In genomic region chr7:126565693-126566092, GRCm38 (mm10) we compare ENCODE assay signal across 8 mouse cellular contexts. TPM values are rescaled to one million over a fixed set of nuclear protein-coding genes. Genes with fewer than 3 reads are reported as not detected.
DNase-seq lines count a peak whose midpoint lies in the region; ATAC-seq and TF ChIP-seq lines count a peak whose summit lies in the region.

No protein-coding gene starts in this region.

- 2% methylated on average over 28 of the region's 28 CpGs for WGBS in kidney, embryonic 14.5 days

- no peak for DNase-seq in kidney, adult 18-20 months
- DNase-seq in NIH3T3 (ENCODE audit: low read depth) = peak; percentile 80
- DNase-seq in kidney, postnatal 36 days = peak; percentile 33 to 43
- no peak for DNase-seq in gastrocnemius, adult 18-20 months (ENCODE audit: low spot score)
- DNase-seq in thymus, postnatal 0 days (ENCODE audit: low spot score) = no peak

- peak overlapping the region; percentile 86 for H3K9ac ChIP-seq in kidney, embryonic 14.5 days (ENCODE audit: low read depth, low read length)

- peak; percentile 53 for ATAC-seq in kidney, embryonic 14.5 days (ENCODE audit: low FRiP score, low TSS enrichment)
- peak; percentile 58 for ATAC-seq in erythroid progenitor cell, adult 5-6 weeks (replicated peaks; ENCODE audit: low FRiP score, poor library complexity, severe bottlenecking)

- TF ChIP-seq POLR2A in myocyte (IDR thresholded peaks at IDR 0.05; ENCODE audit: insufficient read length, low read depth) = peak; percentile 61

- peak overlapping the region; percentile 83 for H3K27ac ChIP-seq in kidney, embryonic 14.5 days (ENCODE audit: low read depth, low read length)

- peaks cover 61% of the 10 kb centered on the region for H3K79me2 ChIP-seq in myocyte (ENCODE audit: control insufficient read depth, insufficient read depth)

- peak overlapping the region; percentile 96 for H3ac ChIP-seq in myocyte (ENCODE audit: control insufficient read depth, insufficient read length)

- H3K36me3 ChIP-seq in kidney, embryonic 14.5 days (ENCODE audit: control insufficient read depth, insufficient read depth, low read length) = peaks cover 40% of the 10 kb centered on the region
- H3K36me3 ChIP-seq in myocyte (ENCODE audit: control insufficient read depth, insufficient read depth) = peaks cover 45% of the 10 kb centered on the region

- H3K27me3 ChIP-seq in kidney, embryonic 14.5 days (ENCODE audit: control insufficient read depth, insufficient read depth, low read length) = no peaks in the 10 kb centered on the region
- no peaks in the 10 kb centered on the region for H3K27me3 ChIP-seq in myocyte (ENCODE audit: control insufficient read depth, insufficient read depth, insufficient read length)

- peaks cover 9% of the 10 kb centered on the region for H3K4me1 ChIP-seq in kidney, embryonic 14.5 days (ENCODE audit: control insufficient read depth, insufficient read depth, low read length)

- no peaks in the 10 kb centered on the region for H3K9me3 ChIP-seq in kidney, embryonic 14.5 days (ENCODE audit: control insufficient read depth, low read length)

- peak overlapping the region; percentile 97 for H3K4me3 ChIP-seq in kidney, embryonic 14.5 days (ENCODE audit: low read length)
- H3K4me3 ChIP-seq in myocyte = peak overlapping the region; percentile 77

- peak overlapping the region; percentile 55 for H3K4me2 ChIP-seq in kidney, embryonic 14.5 days (replicated peaks; ENCODE audit: low read depth, low read length)
- H3K4me2 ChIP-seq in myocyte (ENCODE audit: low read depth) = peak overlapping the region; percentile 79

TF ChIP-seq in myocyte, 11 proteins besides CTCF, POLR2A, EP300 and RAD21:
- TF ChIP-seq REST (IDR thresholded peaks at IDR 0.05; ENCODE audit: insufficient read depth, insufficient read length) (no peak), MYOD1 (IDR thresholded peaks at IDR 0.05; ENCODE audit: control insufficient read depth in 1 of 3, insufficient read length in 2 of 3, low read depth in 2 of 3) (no peak), E2F4 (IDR thresholded peaks at IDR 0.05; ENCODE audit: insufficient read depth) (peak; percentile 42), MYOG (IDR thresholded peaks at IDR 0.05; ENCODE audit: control insufficient read depth in 1 of 3, insufficient read depth in 1 of 3, insufficient read length in 2 of 3, low read depth in 2 of 3) (no peak), USF1 (IDR thresholded peaks at IDR 0.05; ENCODE audit: low read depth) (no peak), POLR2AphosphoS2 (IDR thresholded peaks at IDR 0.05; ENCODE audit: insufficient read length, low read depth) (peak; percentile 83), TCF3 (IDR thresholded peaks at IDR 0.05; ENCODE audit: insufficient read length, low read depth) (no peak), MAX (IDR thresholded peaks at IDR 0.05; ENCODE audit: low read depth) (peak; percentile 34), TCF12 (IDR thresholded peaks at IDR 0.05; ENCODE audit: insufficient read depth, poor library complexity, severe bottlenecking) (no peak), CEBPB (IDR thresholded peaks at IDR 0.05; ENCODE audit: insufficient read depth, poor library complexity, severe bottlenecking) (peak; percentile 99), SRF (IDR thresholded peaks at IDR 0.05; ENCODE audit: control insufficient read depth, insufficient read length, low read depth) (no peak)

RNA-seq across cellular contexts. Expression of gene Eif3c, which starts 0.5 kb away (rescaled TPM):
- 174 and 207 TPM in 2 replicates for polyA plus RNA-seq in kidney, embryonic 14.5 days (2014; fragmentation: Nextera tagmentation; extraction: Ambion mirVana)
- 42.3 and 63.8 TPM in 2 replicates for total RNA-seq in erythroid progenitor cell, adult 5-6 weeks (2015; ENCODE audit: low replicate concordance)
- total RNA-seq in erythroid progenitor cell, adult 5-6 weeks (2017; ENCODE audit: low replicate concordance) = 77.8 and 113 TPM in 2 replicates
- polyA plus RNA-seq in myocyte (2012; fragmentation: generic; extraction: Trizol) = 344 TPM
- total RNA-seq in gastrocnemius, adult 18-20 months (2021) = 100 to 1,000 TPM; 167 to 171 TPM
- polyA plus RNA-seq in thymus, postnatal 0 days (2015; fragmentation: Nextera tagmentation; extraction: Ambion mirVana) = 246 and 259 TPM in 2 replicates

RNA-seq across cellular contexts. Expression of gene Apobr, which starts 19.0 kb away (rescaled TPM):
- 0.38 and 0.39 TPM in 2 replicates for polyA plus RNA-seq in kidney, embryonic 14.5 days (2014; fragmentation: Nextera tagmentation; extraction: Ambion mirVana)
- total RNA-seq in erythroid progenitor cell, adult 5-6 weeks (2015; ENCODE audit: low replicate concordance) = 5.9 and 12.3 TPM in 2 replicates
- 3.2 and 6.1 TPM in 2 replicates for total RNA-seq in erythroid progenitor cell, adult 5-6 weeks (2017; ENCODE audit: low replicate concordance)
- 4.7 TPM for polyA plus RNA-seq in myocyte (2012; fragmentation: generic; extraction: Trizol)
- total RNA-seq in gastrocnemius, adult 18-20 months (2021) = under 1 TPM; 0.47 to 0.59 TPM
- polyA plus RNA-seq in thymus, postnatal 0 days (2015; fragmentation: Nextera tagmentation; extraction: Ambion mirVana) = 1.2 TPM in 2 replicates

RNA-seq across cellular contexts. Expression of gene Cln3, which starts 19.9 kb away (rescaled TPM):
- 29.8 and 30.4 TPM in 2 replicates for polyA plus RNA-seq in kidney, embryonic 14.5 days (2014; fragmentation: Nextera tagmentation; extraction: Ambion mirVana)
- total RNA-seq in erythroid progenitor cell, adult 5-6 weeks (2015; ENCODE audit: low replicate concordance) = 2.9 and 17.2 TPM in 2 replicates
- 1.9 and 3.9 TPM in 2 replicates for total RNA-seq in erythroid progenitor cell, adult 5-6 weeks (2017; ENCODE audit: low replicate concordance)
- 3.6 TPM for polyA plus RNA-seq in myocyte (2012; fragmentation: generic; extraction: Trizol)
- total RNA-seq in gastrocnemius, adult 18-20 months (2021) = 10 to 100 TPM; 12.7 to 14.4 TPM
- 28.2 and 30.2 TPM in 2 replicates for polyA plus RNA-seq in thymus, postnatal 0 days (2015; fragmentation: Nextera tagmentation; extraction: Ambion mirVana)

RNA-seq across cellular contexts. Expression of gene Il27, which starts 29.0 kb away (rescaled TPM):
- polyA plus RNA-seq in kidney, embryonic 14.5 days (2014; fragmentation: Nextera tagmentation; extraction: Ambion mirVana) = not detected in 2 replicates
- 1.3 TPM in 1 of 2 replicates, not detected in the other for total RNA-seq in erythroid progenitor cell, adult 5-6 weeks (2015; ENCODE audit: low replicate concordance)
- total RNA-seq in erythroid progenitor cell, adult 5-6 weeks (2017; ENCODE audit: low replicate concordance) = not detected in 2 replicates
- not detected for polyA plus RNA-seq in myocyte (2012; fragmentation: generic; extraction: Trizol)
- under 1 TPM in 1 of 2 experiments, not detected in 1; 0.31 TPM for total RNA-seq in gastrocnemius, adult 18-20 months (2021)
- 0.54 and 0.85 TPM in 2 replicates for polyA plus RNA-seq in thymus, postnatal 0 days (2015; fragmentation: Nextera tagmentation; extraction: Ambion mirVana)

Comparison
In these comparisons a context has a peak if more than half of its experiments do, and no peak if none do; other contexts are left out.
1. DNase-seq: peak in NIH3T3 (single experiment) and kidney, postnatal 36 days (2 of 2); none in kidney, adult 18-20 months (single experiment), gastrocnemius, adult 18-20 months (single experiment) and thymus, postnatal 0 days (single experiment).